13 mouse cellular contexts compared by ENCODE assay signal in genomic region chr14:10593467-10593866, GRCm38 (mm10).
"Had no signal": no experiment of that assay in that cellular context is flagged by ENCODE, and none has a peak within 500 bp of the region (broad histone marks: within the 10 kb centered on the region; RNA-seq: fewer than 3 reads in every experiment).

No protein-coding gene starts in this region.

- H3K4me3 ChIP-seq: layer of hippocampus, adult 2 months; limb, embryonic 15.5 days; liver, embryonic 12.5 days; lung, embryonic 15.5 days; midbrain, embryonic 15.5 days had no signal

- H3K9me3 ChIP-seq: limb, embryonic 15.5 days; liver, embryonic 12.5 days; lung, embryonic 15.5 days; midbrain, embryonic 15.5 days had no signal

- H3K27ac ChIP-seq: layer of hippocampus, adult 2 months; limb, embryonic 15.5 days; liver, embryonic 12.5 days; lung, embryonic 15.5 days; midbrain, embryonic 15.5 days; stomach, postnatal 0 days had no signal

- DNase-seq: kidney, adult 18-20 months; kidney, postnatal 10 days; kidney, postnatal 4 days; right cerebral cortex, adult 18-20 months; right cerebral cortex, postnatal 25 days; thymus, postnatal 4 days had no signal

- H3K9ac ChIP-seq: limb, embryonic 15.5 days; liver, embryonic 12.5 days; lung, embryonic 15.5 days; midbrain, embryonic 15.5 days had no signal

- ATAC-seq: liver, embryonic 12.5 days; midbrain, embryonic 15.5 days had no signal

- H3K36me3 ChIP-seq: limb, embryonic 15.5 days; liver, embryonic 12.5 days; lung, embryonic 15.5 days; midbrain, embryonic 15.5 days had no signal

- H3K4me2 ChIP-seq: limb, embryonic 15.5 days; liver, embryonic 12.5 days; lung, embryonic 15.5 days; midbrain, embryonic 11.5 days; midbrain, embryonic 15.5 days had no signal

- H3K27me3 ChIP-seq: limb, embryonic 15.5 days; liver, embryonic 12.5 days; lung, embryonic 15.5 days; midbrain, embryonic 15.5 days had no signal

- H3K4me1 ChIP-seq: limb, embryonic 15.5 days; liver, embryonic 12.5 days; lung, embryonic 15.5 days; midbrain, embryonic 15.5 days had no signal
